Mouse (Mus musculus) kidney, adult 10 weeks (tissue): ENCODE results near the gene Bik. TPM values are rescaled to one million over a fixed set of nuclear protein-coding genes. Genes with fewer than 3 reads are reported as not detected.

Experiments
- polyA plus RNA-seq: library from polyadenylated mRNA; stranded (reverse); fragments of 350-450 nt; fragmentation: Illumina TruSeq; extraction: RNeasy Lipid Tissue Mini Kit (QIAGEN cat#74804); gene quantifications from one replicate; pipeline ENCODE4 v1.2.3, GENCODE M21; 2014; ENCODE audit warnings: low read depth, low replicate concordance

Gene Bik
- polyA plus RNA-seq: 1.6 TPM

GRCm38 (mm10) chr15:83526424-83527091, at the start of gene Bik:
TSS of gene Bik (plus strand) at chr15:83526862.

GRCm38 (mm10) chr15:83510805-83511405, 15.8 kb upstream of the Bik start, which contains the start of gene Ttll1:
TSS of gene Ttll1 (minus strand) at chr15:83510893.

GRCm38 (mm10) chr15:83563327-83563856, 36.7 kb downstream of the Bik start, which contains the start of the genes Tspo and Mcat:
TSS of gene Tspo (plus strand) at chr15:83563592.
TSS of gene Mcat (minus strand) at chr15:83563787.

Other genes starting within 250 kb of the Bik start
- 11.6 TPM for gene Arfgap3, start 176.6 kb upstream of the Bik start, polyA plus RNA-seq
- 56.8 TPM for gene Pacsin2, start 62.3 kb upstream of the Bik start, polyA plus RNA-seq
- gene Ttll1, start 16.0 kb upstream of the Bik start, polyA plus RNA-seq: 3.8 TPM
- gene Tspo, start 36.7 kb downstream of the Bik start, polyA plus RNA-seq: 0.61 TPM
- 2.9 TPM for gene Mcat, start 36.9 kb downstream of the Bik start, polyA plus RNA-seq
- gene Ttll12, start 68.3 kb downstream of the Bik start, polyA plus RNA-seq: 0.81 TPM
- gene Scube1, start 198.2 kb downstream of the Bik start, polyA plus RNA-seq: 0.24 TPM